Mouse (Mus musculus) embryonic facial prominence, embryonic 15.5 days (tissue): Measurements from ENCODE around the gene Tnrc6b. TPM values are rescaled to one million over a fixed set of nuclear protein-coding genes. Genes with fewer than 3 reads are reported as not detected.

Experiments
- ATAC-seq: fragments of 200-750 bp; cut with Nextera tagmentation; 2 replicates; pipeline ENCODE4 v1.8.0; 2017; ENCODE audit warnings: low read depth, moderate TSS enrichment; ENCODE audit not compliant: insufficient number of reproducible peaks, low FRiP score, low TSS enrichment
- H3K27ac ChIP-seq: fragments of 300-500 bp; sonication (generic); replicated peaks from 2 replicates; pipeline ENCODE4 v1.5.1; 2015; ENCODE audit warnings: mild to moderate bottlenecking, inconsistent platforms
- H3K27me3 ChIP-seq: fragments of 300-500 bp; sonication (generic); 2 replicates; pipeline ENCODE4 v1.6.1; 2015; ENCODE audit warnings: inconsistent platforms
- H3K36me3 ChIP-seq: fragments of 300-500 bp; sonication (generic); 2 replicates; pipeline ENCODE4 v1.6.1; 2015; ENCODE audit warnings: mild to moderate bottlenecking, inconsistent platforms
- H3K4me1 ChIP-seq: fragments of 300-500 bp; sonication (generic); 2 replicates; pipeline ENCODE4 v1.6.1; 2015; ENCODE audit warnings: inconsistent platforms
- H3K4me2 ChIP-seq: fragments of 300-500 bp; sonication (generic); replicated peaks from 2 replicates; pipeline ENCODE4 v1.6.1; 2015; ENCODE audit warnings: mild to moderate bottlenecking, inconsistent platforms
- H3K4me3 ChIP-seq: fragments of 300-500 bp; sonication (generic); replicated peaks from 2 replicates; pipeline ENCODE4 v1.5.1; 2015; ENCODE audit warnings: mild to moderate bottlenecking, inconsistent platforms
- H3K9ac ChIP-seq: fragments of 300-500 bp; sonication (generic); 2 replicates; pipeline ENCODE4 v1.6.1; 2015; ENCODE audit warnings: inconsistent platforms
- H3K9me3 ChIP-seq: fragments of 300-500 bp; sonication (generic); replicated peaks from 2 replicates; pipeline ENCODE4 v1.6.1; 2016; ENCODE audit warnings: inconsistent platforms
- WGBS: fragments of 180-500 bp; shearing (Covaris S2); methylation state at CpG from one replicate; pipeline ENCODE4 v1.1.7; 2015; 5-methylcytosine and 5-hydroxymethylcytosine counted together
- polyA plus RNA-seq: library from polyadenylated mRNA; unstranded; fragments of >200 nt; fragmentation: Nextera tagmentation; extraction: Ambion mirVana; gene quantifications from 2 replicates; pipeline ENCODE4 v1.2.1, GENCODE M21; 2015

The Tnrc6b gene
- polyA plus RNA-seq, 1 experiment from 2014 or later = 23.9 TPM

DNA sequence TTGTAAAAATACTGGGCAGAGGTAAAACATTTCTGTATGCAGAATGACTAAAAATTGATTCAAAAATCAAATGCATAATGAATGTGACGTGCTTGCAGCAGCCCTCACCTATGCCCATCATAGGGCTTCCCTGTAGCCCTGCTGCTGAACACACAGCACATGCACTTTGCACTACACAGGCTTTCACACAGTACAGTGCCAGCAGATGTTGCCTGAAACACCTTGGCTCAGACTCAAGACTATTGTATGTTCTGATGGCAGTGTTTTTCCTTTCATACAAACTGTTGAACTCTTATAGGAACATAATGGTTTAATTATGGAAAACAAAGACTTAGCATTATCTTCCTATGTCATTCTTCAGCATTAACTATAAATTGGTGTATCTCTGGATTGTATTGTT lies 84.0 kb downstream of the Tnrc6b start:
- WGBS = 79% methylated on average over 1 of the region's 1 CpGs
- H3K27me3 ChIP-seq = no peaks in the 10 kb centered on the region
- ATAC-seq = no peak

DNA sequence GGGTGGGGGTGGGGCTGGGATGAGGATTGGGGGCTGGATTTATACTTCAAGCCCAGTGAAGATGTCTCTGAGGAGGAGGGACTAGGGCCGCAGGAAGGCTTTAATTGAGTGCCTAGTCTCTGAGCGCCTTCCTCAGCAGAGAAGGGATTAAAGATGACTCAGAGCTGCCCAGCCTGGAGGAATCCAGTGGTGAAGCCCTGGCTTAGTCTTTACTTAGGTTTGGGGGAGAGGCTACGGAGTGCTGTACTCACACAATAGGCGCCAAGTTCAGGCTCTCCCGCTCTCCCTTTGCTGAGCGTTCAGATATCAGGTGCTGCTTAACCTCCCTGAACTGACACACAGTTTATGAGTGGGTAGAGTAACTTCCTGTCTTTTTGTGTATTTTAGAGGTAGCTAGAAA lies 86.6 kb downstream of the Tnrc6b start:
- Histone ChIP-seq H3K36me3 (no peaks in the 10 kb centered on the region), H3K9me3 (no peaks in the 10 kb centered on the region), H3K9ac (peak overlapping the region; percentile 12; the same call in 1 of the 2 replicates), H3K27ac (peak overlapping the region; percentile 90), H3K4me2 (peak overlapping the region; percentile 62), H3K4me3 (peak overlapping the region; percentile 57), H3K27me3 (no peaks in the 10 kb centered on the region), H3K4me1 (peaks cover 24% of the 10 kb centered on the region)
- WGBS = under 1% methylated on average over 6 of the region's 6 CpGs
- peak; percentile 69 for ATAC-seq

More for the DNA sequence above, 84.0 kb downstream of the Tnrc6b start:
- Histone ChIP-seq H3K27ac (no peak overlapping the region), H3K9ac (no peak overlapping the region), H3K36me3 (no peaks in the 10 kb centered on the region), H3K4me2 (no peak overlapping the region), H3K4me3 (no peak overlapping the region), H3K4me1 (peaks cover 7% of the 10 kb centered on the region), H3K9me3 (no peaks in the 10 kb centered on the region)

DNA sequence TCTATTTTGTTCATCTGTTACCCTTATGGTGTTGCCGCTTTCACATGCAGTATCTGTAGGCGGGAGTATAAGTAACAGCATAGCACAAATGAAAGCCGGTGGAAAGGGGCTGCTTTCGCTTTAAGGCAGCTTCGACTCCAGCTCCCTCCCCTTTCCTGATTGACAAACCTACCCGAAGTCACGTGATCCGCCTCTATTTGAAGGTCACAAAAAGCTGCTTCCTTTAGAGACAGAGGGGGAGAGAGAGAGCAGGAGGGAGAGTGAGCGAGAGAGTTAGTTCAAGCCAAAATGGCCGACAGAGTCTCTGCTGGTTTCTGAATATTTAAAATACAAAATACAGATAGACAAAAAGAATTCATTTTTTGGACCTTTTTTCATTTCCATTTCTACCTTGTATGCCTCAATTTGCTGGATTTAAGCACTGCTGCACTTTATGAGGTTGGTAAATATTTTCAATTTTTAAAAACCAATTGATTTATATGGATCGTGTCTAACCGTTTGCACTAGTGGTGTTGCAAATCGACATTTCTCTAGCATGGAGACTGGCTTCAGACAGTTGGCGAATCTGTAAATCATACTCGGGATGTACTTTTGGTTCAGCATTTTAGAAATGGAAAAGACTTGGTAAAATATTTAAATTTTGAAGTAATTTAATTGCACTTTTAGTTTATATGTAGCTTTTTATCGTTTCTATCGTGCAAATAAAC lies 87.4 kb downstream of the Tnrc6b start:
- WGBS = under 1% methylated on average over 17 of the region's 17 CpGs
- no peaks in the 10 kb centered on the region for H3K36me3 ChIP-seq
- peak overlapping the region; percentile 90 for H3K27ac ChIP-seq
- H3K9me3 ChIP-seq = no peaks in the 10 kb centered on the region
- peak overlapping the region; percentile 62 for H3K4me2 ChIP-seq
- H3K27me3 ChIP-seq = no peaks in the 10 kb centered on the region
- peak overlapping the region; percentile 57 for H3K4me3 ChIP-seq
- peak; percentile 91 for ATAC-seq
- peak overlapping the region; percentile 35 for H3K9ac ChIP-seq
- peaks cover 29% of the 10 kb centered on the region for H3K4me1 ChIP-seq

DNA sequence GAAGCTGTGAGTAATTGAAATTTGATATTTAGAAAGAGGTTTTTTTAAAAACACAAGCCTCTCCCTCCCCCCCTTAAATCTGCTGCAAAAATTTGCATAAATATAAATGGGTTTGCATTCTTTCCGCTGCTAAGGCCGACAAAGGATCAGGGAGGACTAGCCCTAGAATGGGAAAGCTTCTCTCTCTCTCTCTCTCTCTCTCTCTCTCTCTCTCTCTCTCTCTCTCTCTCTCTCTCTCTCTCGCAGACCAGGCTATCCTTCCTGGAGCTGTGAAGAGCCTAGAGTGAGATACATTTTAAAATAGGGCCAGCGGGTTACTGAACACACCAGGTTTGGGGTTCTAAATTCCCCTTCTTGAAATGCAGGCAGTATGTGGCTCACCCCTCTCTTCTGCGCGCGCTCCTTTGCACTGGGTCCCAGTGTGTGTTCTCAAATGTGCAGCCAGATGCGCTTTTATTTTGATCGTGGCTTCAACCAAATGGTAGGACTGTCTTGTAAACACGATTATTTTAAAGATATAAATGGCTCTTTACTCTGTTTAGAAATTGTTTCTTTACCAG lies 88.0 kb downstream of the Tnrc6b start:
- peaks cover 30% of the 10 kb centered on the region for H3K4me1 ChIP-seq
- H3K9me3 ChIP-seq = no peaks in the 10 kb centered on the region
- no peaks in the 10 kb centered on the region for H3K27me3 ChIP-seq
- 0% methylated on average over 10 of the region's 10 CpGs for WGBS
- H3K27ac ChIP-seq = peak overlapping the region; percentile 90
- ATAC-seq = peak; percentile 49; the same call in 1 of the 2 replicates
- H3K36me3 ChIP-seq = no peaks in the 10 kb centered on the region
- peak overlapping the region; percentile 35 for H3K9ac ChIP-seq
- H3K4me3 ChIP-seq = peak overlapping the region; percentile 57
- H3K4me2 ChIP-seq = peak overlapping the region; percentile 62

DNA sequence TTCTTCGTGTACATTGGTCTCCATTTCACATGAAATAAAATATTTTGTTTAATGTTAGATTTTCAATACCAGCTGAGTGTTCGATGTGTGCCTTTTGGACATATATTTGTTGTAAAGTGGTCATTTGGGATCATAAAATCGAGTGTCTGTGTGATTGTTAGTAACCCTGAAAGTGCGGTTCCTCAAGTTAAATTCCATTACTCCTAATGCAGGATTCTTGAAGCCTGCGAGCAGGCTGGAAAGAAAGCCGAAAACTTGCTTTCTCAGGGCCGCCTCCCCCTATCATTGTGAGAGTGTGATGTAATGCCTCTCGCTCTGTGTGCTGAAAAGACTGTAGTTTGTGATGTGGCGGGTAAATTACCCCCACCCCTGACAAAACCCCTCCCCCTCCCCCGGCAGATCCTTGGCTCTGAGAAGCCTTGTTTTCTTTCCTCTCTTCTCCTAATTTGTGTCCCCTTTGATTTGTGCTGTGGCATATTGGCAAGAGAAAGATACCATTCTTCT lies 88.6 kb downstream of the Tnrc6b start:
- H3K4me3 ChIP-seq = peak overlapping the region; percentile 57
- H3K4me2 ChIP-seq = peak overlapping the region; percentile 62
- no peaks in the 10 kb centered on the region for H3K27me3 ChIP-seq
- peak overlapping the region; percentile 90 for H3K27ac ChIP-seq
- peak overlapping the region; percentile 35 for H3K9ac ChIP-seq
- H3K4me1 ChIP-seq = peaks cover 30% of the 10 kb centered on the region
- H3K36me3 ChIP-seq = no peaks in the 10 kb centered on the region
- no peaks in the 10 kb centered on the region for H3K9me3 ChIP-seq
- ATAC-seq = no peak
- WGBS = under 1% methylated on average over 10 of the region's 10 CpGs

DNA sequence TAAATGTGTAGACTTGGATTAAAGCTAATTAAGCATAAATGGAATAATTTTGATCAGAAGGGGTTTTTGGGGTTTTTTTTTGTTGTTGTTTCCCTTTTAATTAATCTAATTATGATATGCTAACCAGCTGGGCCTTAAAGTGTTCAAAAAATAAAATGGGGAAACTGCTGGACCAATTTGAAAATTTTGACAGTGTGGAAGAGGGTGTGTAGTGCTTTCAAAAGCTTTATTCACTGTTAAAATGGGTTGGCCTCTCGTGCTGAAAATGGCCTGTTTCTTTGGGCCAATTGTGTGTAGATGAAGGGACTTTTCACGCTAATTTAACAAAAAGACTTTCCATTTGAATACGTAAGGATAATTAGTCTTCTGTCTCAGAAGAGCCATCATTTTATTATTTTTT lies 89.1 kb downstream of the Tnrc6b start:
- Histone ChIP-seq H3K27ac (no peak overlapping the region), H3K36me3 (no peaks in the 10 kb centered on the region), H3K4me1 (peaks cover 30% of the 10 kb centered on the region), H3K9me3 (no peaks in the 10 kb centered on the region), H3K27me3 (no peaks in the 10 kb centered on the region), H3K4me2 (peak overlapping the region; percentile 62), H3K4me3 (peak overlapping the region; percentile 57), H3K9ac (no peak overlapping the region; the same call in 1 of the 2 replicates)
- ATAC-seq = no peak
- 17% methylated on average over 3 of the region's 3 CpGs for WGBS

DNA sequence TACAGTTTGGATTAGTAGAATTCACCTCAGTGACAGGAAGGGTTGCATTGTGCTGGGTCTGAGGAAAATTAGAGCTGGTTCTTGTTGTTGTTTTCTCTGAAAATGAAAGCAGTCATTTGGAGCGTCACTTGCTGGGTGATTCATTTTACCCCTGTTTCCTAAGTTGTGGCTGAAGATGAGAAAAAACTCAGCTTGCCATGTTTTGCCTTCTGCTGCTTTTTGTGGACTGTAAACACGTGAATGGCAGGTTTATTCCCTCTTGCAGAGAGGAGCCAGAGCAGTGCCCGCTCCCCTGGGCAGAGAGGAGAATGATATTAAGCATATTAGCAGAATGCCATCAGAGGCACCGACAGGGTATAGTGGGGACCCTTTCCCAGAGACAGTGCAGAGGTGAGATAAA lies 89.7 kb downstream of the Tnrc6b start:
- no peaks in the 10 kb centered on the region for H3K9me3 ChIP-seq
- H3K27ac ChIP-seq = no peak overlapping the region
- H3K4me3 ChIP-seq = peak overlapping the region; percentile 57
- H3K4me2 ChIP-seq = peak overlapping the region; percentile 62
- H3K27me3 ChIP-seq = no peaks in the 10 kb centered on the region
- H3K4me1 ChIP-seq = peaks cover 30% of the 10 kb centered on the region
- WGBS = 29% methylated on average over 4 of the region's 4 CpGs
- H3K9ac ChIP-seq = no peak overlapping the region
- no peaks in the 10 kb centered on the region for H3K36me3 ChIP-seq
- no peak for ATAC-seq

DNA sequence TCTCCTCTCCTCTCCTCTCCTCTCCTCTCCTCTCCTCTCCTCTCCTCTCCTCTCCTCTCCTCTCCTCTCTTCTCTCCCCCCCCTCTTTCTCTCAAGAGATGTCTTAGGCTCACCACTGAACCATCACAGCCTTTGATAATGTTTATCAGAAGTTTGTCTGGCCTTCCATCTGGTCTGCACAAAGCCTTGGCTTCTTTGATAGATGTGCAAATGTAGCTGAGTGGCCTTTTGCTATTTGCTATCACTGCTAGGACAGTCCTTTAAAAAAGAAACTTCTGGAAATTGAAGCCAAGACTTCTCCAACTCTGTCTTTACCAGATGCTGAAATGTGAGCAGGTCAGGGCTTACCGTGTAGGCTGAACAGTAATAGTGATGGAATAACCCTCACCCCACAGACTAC lies 90.5 kb downstream of the Tnrc6b start:
- no peaks in the 10 kb centered on the region for H3K36me3 ChIP-seq
- H3K4me1 ChIP-seq = peaks cover 30% of the 10 kb centered on the region
- no peak for ATAC-seq
- H3K9me3 ChIP-seq = no peaks in the 10 kb centered on the region
- H3K9ac ChIP-seq = no peak overlapping the region
- no peak overlapping the region for H3K27ac ChIP-seq
- WGBS = 35% methylated on average over 1 of the region's 1 CpGs
- no peak overlapping the region for H3K4me2 ChIP-seq
- no peak overlapping the region for H3K4me3 ChIP-seq
- H3K27me3 ChIP-seq = no peaks in the 10 kb centered on the region

DNA sequence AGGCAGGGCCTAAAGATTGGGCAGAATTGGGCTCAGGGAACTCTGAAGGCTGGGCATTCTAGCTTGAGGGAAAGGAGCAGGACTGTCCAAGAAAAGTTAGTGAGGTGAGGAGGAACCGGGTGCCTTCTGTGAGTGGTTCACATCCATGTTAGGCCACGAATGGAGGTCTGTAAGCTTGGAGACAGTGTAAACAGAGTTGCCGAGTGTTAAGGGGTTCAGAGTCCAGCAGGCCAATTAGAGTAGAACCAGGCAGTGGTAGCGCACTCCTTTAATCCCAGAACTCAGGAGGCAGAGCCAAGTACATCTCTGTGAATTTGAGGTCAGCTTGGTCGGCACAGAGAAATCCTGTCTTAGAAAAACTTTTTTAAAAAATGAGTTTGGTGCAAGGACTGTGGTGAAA lies 96.0 kb downstream of the Tnrc6b start:
- Histone ChIP-seq H3K36me3 (no peaks in the 10 kb centered on the region), H3K4me2 (no peak overlapping the region), H3K4me1 (peaks cover 15% of the 10 kb centered on the region; the same call in 1 of the 2 replicates), H3K9ac (no peak overlapping the region), H3K27ac (no peak overlapping the region), H3K9me3 (no peaks in the 10 kb centered on the region), H3K27me3 (no peaks in the 10 kb centered on the region), H3K4me3 (no peak overlapping the region)
- ATAC-seq = no peak
- 70% methylated on average over 5 of the region's 5 CpGs for WGBS

DNA sequence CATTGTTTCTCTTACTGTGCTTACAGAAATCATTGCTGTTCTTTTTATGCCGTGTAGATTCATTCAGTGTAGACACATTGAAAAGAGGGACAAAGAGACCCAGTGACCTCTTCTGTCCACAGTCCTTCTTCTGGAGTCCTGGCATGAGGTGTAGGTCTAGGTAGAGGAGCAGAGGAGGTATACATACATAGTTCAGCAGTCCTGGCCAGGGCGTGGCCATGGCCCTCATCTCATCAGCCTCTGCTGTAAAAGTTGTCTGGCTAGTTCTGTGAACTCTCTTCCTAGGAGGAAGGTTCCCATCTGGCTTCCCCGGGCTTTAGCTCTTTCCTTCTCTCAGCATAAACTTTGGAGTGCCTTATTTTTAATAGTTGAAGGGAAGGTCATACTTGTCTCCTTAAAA lies 99.1 kb downstream of the Tnrc6b start:
- Histone ChIP-seq H3K4me3 (no peak overlapping the region), H3K27me3 (no peaks in the 10 kb centered on the region), H3K36me3 (no peaks in the 10 kb centered on the region), H3K4me1 (peaks cover 12% of the 10 kb centered on the region), H3K9ac (no peak overlapping the region), H3K4me2 (no peak overlapping the region), H3K9me3 (no peaks in the 10 kb centered on the region), H3K27ac (no peak overlapping the region)
- ATAC-seq = no peak
- 79% methylated on average over 3 of the region's 3 CpGs for WGBS

DNA sequence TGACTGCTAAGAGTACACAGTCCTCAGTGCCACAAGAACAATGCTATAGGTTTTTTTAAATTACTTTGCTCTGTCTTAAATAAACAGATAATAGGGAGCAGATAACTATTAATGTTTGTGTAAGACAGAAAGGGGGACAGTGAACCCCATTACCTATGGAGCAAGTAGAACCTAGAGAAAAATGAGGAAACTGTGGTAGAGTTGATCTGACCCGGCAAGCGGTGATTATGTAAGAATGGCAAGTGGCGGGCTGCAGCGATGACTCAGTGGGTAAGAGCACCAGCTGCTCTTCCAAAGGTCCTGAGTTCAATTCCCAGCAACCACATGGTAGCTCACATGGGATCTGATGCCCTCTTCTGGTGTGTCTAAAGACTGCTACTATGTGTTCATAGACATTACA lies 101.7 kb downstream of the Tnrc6b start:
- Histone ChIP-seq H3K4me3 (no peak overlapping the region), H3K27ac (no peak overlapping the region), H3K9me3 (no peaks in the 10 kb centered on the region), H3K36me3 (no peaks in the 10 kb centered on the region), H3K9ac (no peak overlapping the region), H3K4me1 (peaks cover 3% of the 10 kb centered on the region; the same call in 1 of the 2 replicates), H3K27me3 (no peaks in the 10 kb centered on the region), H3K4me2 (no peak overlapping the region)
- ATAC-seq = no peak
- WGBS = 87% methylated on average over 4 of the region's 4 CpGs
